Comparison of ENCODE assay signal across 11 mouse cellular contexts in genomic region chr11:62607170-62607951, GRCm38 (mm10). TPM values are rescaled to one million over a fixed set of nuclear protein-coding genes. Genes with fewer than 3 reads are reported as not detected.
DNase-seq lines count a peak whose midpoint lies in the region; ATAC-seq and TF ChIP-seq lines count a peak whose summit lies in the region.
"Had no signal": no experiment of that assay in that cellular context is flagged by ENCODE, and none has a peak within 500 bp of the region (broad histone marks: within the 10 kb centered on the region; RNA-seq: fewer than 3 reads in every experiment).

No protein-coding gene starts in this region.

- peaks cover 71% of the 10 kb centered on the region for H3K36me3 ChIP-seq in forebrain, embryonic 13.5 days (ENCODE audit: poor library complexity, severe bottlenecking)
- peaks cover 13% of the 10 kb centered on the region for H3K36me3 ChIP-seq in forebrain, embryonic 11.5 days (ENCODE audit: control insufficient read depth, insufficient read depth, low read length)
- H3K36me3 ChIP-seq in CH12.LX (replicated peaks in 1 of 2; ENCODE audit: control insufficient read depth in 1 of 2, insufficient read depth in 1 of 2, low read length in 1 of 2), result peaks cover 48 to 72% of the 10 kb centered on the region in 2 experiments
- H3K36me3 ChIP-seq in limb, embryonic 10.5 days, result peaks cover 86% of the 10 kb centered on the region

- TF ChIP-seq RAD21 in CH12.LX (IDR thresholded peaks at IDR 0.05; ENCODE audit: low read depth, low read length), result no peak

- in situ Hi-C loops in CH12.LX (cut with MboI; ENCODE audit: low pct_ligation_motif_present, low pct_unique_long_range_greater_than_20kb, low sequenced_read_pairs), result no loop called here

- H3K79me2 ChIP-seq in CH12.LX (replicated peaks; ENCODE audit: control insufficient read depth, extremely low read depth, insufficient read depth, poor library complexity, severe bottlenecking), result peaks cover 28% of the 10 kb centered on the region

- TF ChIP-seq POLR2A in CH12.LX (IDR thresholded peaks at IDR 0.05; ENCODE audit: low read depth, low read length), result no peak; the same call in 1 of the 2 replicates

- dilution Hi-C loops in CH12.LX (cut with MboI; ENCODE audit: extremely low pct_ligation_motif_present, extremely low pct_unique_long_range_greater_than_20kb, low sequenced_read_pairs), result no loop called here

- peaks cover 44% of the 10 kb centered on the region for H3K4me1 ChIP-seq in forebrain, embryonic 13.5 days
- peaks cover 16% of the 10 kb centered on the region for H3K4me1 ChIP-seq in forebrain, embryonic 11.5 days (replicated peaks; ENCODE audit: control insufficient read depth, insufficient read depth, low read length)
- peaks cover 13 to 43% of the 10 kb centered on the region in 2 experiments for H3K4me1 ChIP-seq in CH12.LX (ENCODE audit: control insufficient read depth in 1 of 2, insufficient read depth in 2 of 2)
- H3K4me1 ChIP-seq in limb, embryonic 10.5 days, result peaks cover 22% of the 10 kb centered on the region

- no peak overlapping the region for H3K4me3 ChIP-seq in forebrain, embryonic 13.5 days
- no peak overlapping the region for H3K4me3 ChIP-seq in forebrain, embryonic 11.5 days (ENCODE audit: low read depth, low read length)
- no peak overlapping the region for H3K4me3 ChIP-seq in layer of hippocampus, adult 2 months
- no peak overlapping the region for H3K4me3 ChIP-seq in CH12.LX (replicated peaks in 1 of 3; ENCODE audit: low read depth in 2 of 3, low read length in 2 of 3, poor library complexity in 1 of 3)
- H3K4me3 ChIP-seq in limb, embryonic 10.5 days, result no peak overlapping the region

- DNase-seq in forebrain, embryonic 11.5 days (ENCODE audit: low spot score), result no peak
- DNase-seq in layer of hippocampus, adult 2 months (ENCODE audit: low spot score in 2 of 2), result no peak
- no peak for DNase-seq in layer of hippocampus, adult 9-10 months (ENCODE audit: low spot score)
- peak; percentile 60 for DNase-seq in CH12.LX (ENCODE audit: extremely low read depth)
- DNase-seq in limb, embryonic 10.5 days (ENCODE audit: low spot score), result peak; percentile 30
- no peak for DNase-seq in urinary bladder, postnatal 36 days (ENCODE audit: low spot score in 2 of 2)
- no peak for DNase-seq in layer of hippocampus, postnatal 14 days (ENCODE audit: low spot score in 2 of 2)
- DNase-seq: cerebellum, adult 18-20 months; kidney, adult 18-20 months; lung, postnatal 10 days had no signal

- no peaks in the 10 kb centered on the region for H3K9me3 ChIP-seq in forebrain, embryonic 13.5 days (replicated peaks)
- no peaks in the 10 kb centered on the region for H3K9me3 ChIP-seq in forebrain, embryonic 11.5 days (ENCODE audit: control insufficient read depth, low read length)
- no peaks in the 10 kb centered on the region for H3K9me3 ChIP-seq in CH12.LX (replicated peaks; ENCODE audit: low read length)
- no peaks in the 10 kb centered on the region for H3K9me3 ChIP-seq in limb, embryonic 10.5 days (replicated peaks)

- 0 out of 2 replicates have a peak overlapping the region, but pooled peaks have one; percentile 27 for H3K9ac ChIP-seq in forebrain, embryonic 13.5 days
- no peak overlapping the region for H3K9ac ChIP-seq in forebrain, embryonic 11.5 days (ENCODE audit: low read length)
- H3K9ac ChIP-seq in CH12.LX (ENCODE audit: insufficient read depth, low read depth), result no peak overlapping the region

- no peak for TF ChIP-seq CTCF in layer of hippocampus, adult 2 months (conservative IDR thresholded peaks at IDR 0.05)
- TF ChIP-seq CTCF in CH12.LX (conservative IDR thresholded peaks at IDR 0.05 in 1 of 2, IDR thresholded peaks at IDR 0.05 in 1 of 2; ENCODE audit: low read depth in 2 of 2, low read length in 2 of 2), result no peak

- H3K4me2 ChIP-seq in forebrain, embryonic 13.5 days, result no peak overlapping the region
- H3K4me2 ChIP-seq in forebrain, embryonic 11.5 days (ENCODE audit: low read depth, low read length, severe bottlenecking), result no peak overlapping the region
- H3K4me2 ChIP-seq in CH12.LX (ENCODE audit: insufficient read depth, low read depth, poor library complexity, severe bottlenecking), result no peak overlapping the region

- WGBS in forebrain, embryonic 13.5 days, result 61% methylated on average over 10 of the region's 10 CpGs
- 76% methylated on average over 10 of the region's 10 CpGs for WGBS in forebrain, embryonic 11.5 days
- WGBS in limb, embryonic 10.5 days, result 74% methylated on average over 10 of the region's 10 CpGs

- peak overlapping the region; percentile 64 for H3K27ac ChIP-seq in forebrain, embryonic 13.5 days
- no peak overlapping the region for H3K27ac ChIP-seq in forebrain, embryonic 11.5 days (ENCODE audit: low read depth, low read length)
- peak overlapping the region; percentile 18 for H3K27ac ChIP-seq in layer of hippocampus, adult 2 months
- no peak overlapping the region for H3K27ac ChIP-seq in CH12.LX (ENCODE audit: insufficient read depth, low read depth)
- no peak overlapping the region for H3K27ac ChIP-seq in limb, embryonic 10.5 days

- TF ChIP-seq EP300 in CH12.LX (IDR thresholded peaks at IDR 0.05; ENCODE audit: low read length), result no peak

- no peaks in the 10 kb centered on the region for H3K27me3 ChIP-seq in forebrain, embryonic 13.5 days
- no peaks in the 10 kb centered on the region for H3K27me3 ChIP-seq in forebrain, embryonic 11.5 days (ENCODE audit: control insufficient read depth, insufficient read depth, low read length)
- H3K27me3 ChIP-seq in CH12.LX (replicated peaks), result no peaks in the 10 kb centered on the region
- H3K27me3 ChIP-seq in limb, embryonic 10.5 days (ENCODE audit: low read depth, poor library complexity, severe bottlenecking), result no peaks in the 10 kb centered on the region

- ATAC-seq in forebrain, embryonic 13.5 days, result no peak
- no peak for ATAC-seq in forebrain, embryonic 11.5 days (replicated peaks; ENCODE audit: low FRiP score)

TF ChIP-seq in CH12.LX, 34 proteins besides CTCF, POLR2A, EP300 and RAD21 (continues in another document):
- TF ChIP-seq ZMIZ1 (IDR thresholded peaks at IDR 0.05; ENCODE audit: low read depth, low read length) (peak; percentile 75), MAX (IDR thresholded peaks at IDR 0.05; ENCODE audit: low read length) (no peak), SIN3A (IDR thresholded peaks at IDR 0.05; ENCODE audit: low read length) (0 out of 2 replicates have a peak, but pooled peaks have one; percentile 47), NRF1 (IDR thresholded peaks at IDR 0.05; ENCODE audit: low read depth, low read length) (0 out of 2 replicates have a peak, but pooled peaks have one; percentile 12), MXI1 (IDR thresholded peaks at IDR 0.05; ENCODE audit: low read depth, low read length) (no peak; the same call in 1 of the 2 replicates), UBTF (IDR thresholded peaks at IDR 0.05; ENCODE audit: low read depth, low read length) (0 out of 2 replicates have a peak, but pooled peaks have one; percentile 58), JUND (conservative IDR thresholded peaks at IDR 0.05; ENCODE audit: low read depth, low read length) (no peak), POLR2AphosphoS2 (IDR thresholded peaks at IDR 0.05; ENCODE audit: low read depth, low read length) (peak; percentile 66), TBP (conservative IDR thresholded peaks at IDR 0.05; ENCODE audit: low read depth, low read length) (no peak), NELFE (IDR thresholded peaks at IDR 0.05; ENCODE audit: low read depth, low read length) (0 out of 2 replicates have a peak, but pooled peaks have one; percentile 14), MAFK (IDR thresholded peaks at IDR 0.05; ENCODE audit: insufficient replicate concordance, low read length) (0 out of 2 replicates have a peak, but pooled peaks have one; percentile 51)

RNA-seq across cellular contexts. Expression of gene Trpv2, which starts 33.1 kb away (rescaled TPM):
- 8.2 and 9.1 TPM in 2 replicates for polyA plus RNA-seq in forebrain, embryonic 13.5 days (2015; fragmentation: Nextera tagmentation; extraction: Ambion mirVana)
- polyA plus RNA-seq in forebrain, embryonic 11.5 days (2014; fragmentation: Nextera tagmentation; extraction: Ambion mirVana), result 3.0 and 3.1 TPM in 2 replicates
- 10 to 100 TPM; 12.8 to 14.0 TPM for total RNA-seq in layer of hippocampus, adult 2 months (2021)
- total RNA-seq in CH12.LX (2012; rRNA removed) (58.7 and 59.3 TPM in 2 replicates), CH12.LX (2014; rRNA removed) (36.0 and 39.2 TPM in 2 replicates)
- 42.3 and 46.2 TPM in 2 replicates for polyA plus RNA-seq in CH12.LX (2012; ENCODE audit: insufficient read length, low read depth)
- 0.55 and 0.87 TPM in 2 replicates for polyA plus RNA-seq in limb, embryonic 10.5 days (2016; fragmentation: Nextera tagmentation; extraction: Ambion mirVana)
- total RNA-seq in layer of hippocampus, postnatal 14 days (2021), result 10 to 100 TPM; 18.4 to 21.5 TPM

RNA-seq across cellular contexts. Expression of gene Lrrc75a, which starts 41.0 kb away (rescaled TPM):
- 8.0 and 9.4 TPM in 2 replicates for polyA plus RNA-seq in forebrain, embryonic 13.5 days (2015; fragmentation: Nextera tagmentation; extraction: Ambion mirVana)
- 14.3 and 20.7 TPM in 2 replicates for polyA plus RNA-seq in forebrain, embryonic 11.5 days (2014; fragmentation: Nextera tagmentation; extraction: Ambion mirVana)
- total RNA-seq in layer of hippocampus, adult 2 months (2021), result 1 to 10 TPM; 7.3 to 7.6 TPM
- 2.9 and 12.6 TPM in 2 replicates for total RNA-seq in CH12.LX (2012; rRNA removed)
- 1.3 and 1.6 TPM in 2 replicates for total RNA-seq in CH12.LX (2014; rRNA removed)
- 1.8 and 2.7 TPM in 2 replicates for polyA plus RNA-seq in CH12.LX (2012; ENCODE audit: insufficient read length, low read depth)
- 15.7 and 17.3 TPM in 2 replicates for polyA plus RNA-seq in limb, embryonic 10.5 days (2016; fragmentation: Nextera tagmentation; extraction: Ambion mirVana)
- total RNA-seq in layer of hippocampus, postnatal 14 days (2021), result 10 to 100 TPM in 1 of 2 experiments, 1 to 10 TPM in 1; 9.5 to 11.3 TPM

RNA-seq across cellular contexts. Expression of gene Mmgt2, which starts 41.1 kb away (rescaled TPM):
- polyA plus RNA-seq in forebrain, embryonic 13.5 days (2015; fragmentation: Nextera tagmentation; extraction: Ambion mirVana), result 31.3 and 33.2 TPM in 2 replicates
- 37.8 and 41.1 TPM in 2 replicates for polyA plus RNA-seq in forebrain, embryonic 11.5 days (2014; fragmentation: Nextera tagmentation; extraction: Ambion mirVana)
- 10 to 100 TPM; 15.8 to 16.5 TPM for total RNA-seq in layer of hippocampus, adult 2 months (2021)
- total RNA-seq in CH12.LX (2012; rRNA removed) (47.9 and 60.7 TPM in 2 replicates), CH12.LX (2014; rRNA removed) (41.2 and 49.2 TPM in 2 replicates)
- polyA plus RNA-seq in CH12.LX (2012; ENCODE audit: insufficient read length, low read depth), result 61.4 and 65.9 TPM in 2 replicates
- polyA plus RNA-seq in limb, embryonic 10.5 days (2016; fragmentation: Nextera tagmentation; extraction: Ambion mirVana), result 45.5 and 52.5 TPM in 2 replicates
- 10 to 100 TPM; 14.8 to 17.2 TPM for total RNA-seq in layer of hippocampus, postnatal 14 days (2021)

RNA-seq across cellular contexts. Expression of gene Ubb, which starts 56.4 kb away (rescaled TPM):
- polyA plus RNA-seq in forebrain, embryonic 13.5 days (2015; fragmentation: Nextera tagmentation; extraction: Ambion mirVana), result 4,545 and 4,559 TPM in 2 replicates
- 3,283 and 3,484 TPM in 2 replicates for polyA plus RNA-seq in forebrain, embryonic 11.5 days (2014; fragmentation: Nextera tagmentation; extraction: Ambion mirVana)
- 1,000 to 10,000 TPM; 1,708 to 1,866 TPM for total RNA-seq in layer of hippocampus, adult 2 months (2021)
- total RNA-seq in CH12.LX (2012; rRNA removed) (2,030 and 2,098 TPM in 2 replicates), CH12.LX (2014; rRNA removed) (929 and 1,092 TPM in 2 replicates)
- 1,487 and 1,562 TPM in 2 replicates for polyA plus RNA-seq in CH12.LX (2012; ENCODE audit: insufficient read length, low read depth)
- 3,627 and 3,653 TPM in 2 replicates for polyA plus RNA-seq in limb, embryonic 10.5 days (2016; fragmentation: Nextera tagmentation; extraction: Ambion mirVana)
- 1,000 to 10,000 TPM; 1,675 to 1,723 TPM for total RNA-seq in layer of hippocampus, postnatal 14 days (2021)

Comparison
In these comparisons a context has a peak if more than half of its experiments do, and no peak if none do; other contexts are left out.
1. H3K27ac ChIP-seq: peak in forebrain, embryonic 13.5 days (single experiment) and layer of hippocampus, adult 2 months (single experiment); none in forebrain, embryonic 11.5 days (single experiment), CH12.LX (single experiment) and limb, embryonic 10.5 days (single experiment).
2. DNase-seq: peak in CH12.LX (single experiment) and limb, embryonic 10.5 days (single experiment); none in forebrain, embryonic 11.5 days (single experiment), layer of hippocampus, adult 2 months (0 of 2), layer of hippocampus, adult 9-10 months (single experiment), urinary bladder, postnatal 36 days (0 of 2) and layer of hippocampus, postnatal 14 days (0 of 2).